ENCODE assay signal across 13 mouse cellular contexts in genomic region chr4:153019211-153019610, GRCm38 (mm10).
DNase-seq lines count a peak whose midpoint lies in the region; ATAC-seq and TF ChIP-seq lines count a peak whose summit lies in the region.
"Had no signal": no experiment of that assay in that cellular context is flagged by ENCODE, and none has a peak within 500 bp of the region (broad histone marks: within the 10 kb centered on the region; RNA-seq: fewer than 3 reads in every experiment).

No protein-coding gene starts in this region.

- no peaks in the 10 kb centered on the region for H3K9me3 ChIP-seq in intestine, embryonic 14.5 days (ENCODE audit: control insufficient read depth, low read length)
- H3K9me3 ChIP-seq in intestine, postnatal 0 days (ENCODE audit: control insufficient read depth), result no peaks in the 10 kb centered on the region
- H3K9me3 ChIP-seq in forebrain, embryonic 12.5 days, result no peaks in the 10 kb centered on the region
- H3K9me3 ChIP-seq: intestine, embryonic 15.5 days; limb, embryonic 13.5 days had no signal

- WGBS in intestine, embryonic 14.5 days, result 79% methylated on average over 10 of the region's 10 CpGs
- WGBS in intestine, postnatal 0 days, result 74% methylated on average over 10 of the region's 10 CpGs
- WGBS in forebrain, embryonic 12.5 days, result 67% methylated on average over 10 of the region's 10 CpGs

- no peak overlapping the region for H3K9ac ChIP-seq in intestine, embryonic 14.5 days (ENCODE audit: low read length)
- H3K9ac ChIP-seq in intestine, postnatal 0 days (ENCODE audit: low read depth, low read length), result no peak overlapping the region
- peak overlapping the region; percentile 29; the same call in 1 of the 2 replicates for H3K9ac ChIP-seq in forebrain, embryonic 12.5 days
- H3K9ac ChIP-seq: intestine, embryonic 15.5 days; limb, embryonic 13.5 days had no signal

- peak overlapping the region; percentile 48; the same call in 1 of the 2 replicates for H3K4me2 ChIP-seq in intestine, embryonic 14.5 days (ENCODE audit: low read length)
- H3K4me2 ChIP-seq in intestine, postnatal 0 days (replicated peaks; ENCODE audit: low read depth), result no peak overlapping the region
- H3K4me2 ChIP-seq in forebrain, embryonic 12.5 days, result 0 out of 2 replicates have a peak overlapping the region, but pooled peaks have one; percentile 41

- no peaks in the 10 kb centered on the region for H3K4me1 ChIP-seq in intestine, embryonic 14.5 days (replicated peaks; ENCODE audit: control insufficient read depth, insufficient read depth, low read length)
- no peaks in the 10 kb centered on the region for H3K4me1 ChIP-seq in intestine, postnatal 0 days (replicated peaks; ENCODE audit: control insufficient read depth, insufficient read depth, low read length)
- H3K4me1 ChIP-seq in forebrain, embryonic 12.5 days, result peaks cover 21% of the 10 kb centered on the region
- H3K4me1 ChIP-seq: intestine, embryonic 15.5 days had no signal

- H3K36me3 ChIP-seq in intestine, embryonic 14.5 days (ENCODE audit: control insufficient read depth, insufficient read depth, low read length), result no peaks in the 10 kb centered on the region
- no peaks in the 10 kb centered on the region for H3K36me3 ChIP-seq in intestine, postnatal 0 days (ENCODE audit: control insufficient read depth, insufficient read depth)
- H3K36me3 ChIP-seq in forebrain, embryonic 12.5 days (replicated peaks), result no peaks in the 10 kb centered on the region
- H3K36me3 ChIP-seq: G1E; intestine, embryonic 15.5 days; limb, embryonic 13.5 days had no signal

- no peak for ATAC-seq in intestine, embryonic 14.5 days (replicated peaks; ENCODE audit: low FRiP score, low TSS enrichment, low read depth)
- ATAC-seq in intestine, postnatal 0 days, result no peak
- no peak for ATAC-seq in forebrain, embryonic 12.5 days (ENCODE audit: low FRiP score)
- ATAC-seq: intestine, embryonic 15.5 days had no signal

- no peak for DNase-seq in intestine, embryonic 14.5 days (ENCODE audit: low spot score)
- DNase-seq in kidney, adult 11 months, result peak; percentile 95
- peak; percentile 78 to 95 for DNase-seq in kidney, postnatal 25 days
- DNase-seq in adrenal gland, adult 8-10 months, result no peak
- no peak for DNase-seq in testis, postnatal 14 days (ENCODE audit: low spot score)
- no peak for DNase-seq in cerebellum, postnatal 4 days (ENCODE audit: low spot score in 2 of 2)
- DNase-seq: cerebellum, adult 8-10 months; right cerebral cortex, postnatal 14 days had no signal

- no peaks in the 10 kb centered on the region for H3K27me3 ChIP-seq in intestine, embryonic 14.5 days (replicated peaks; ENCODE audit: control insufficient read depth, insufficient read depth, low read length)
- H3K27me3 ChIP-seq in intestine, postnatal 0 days (replicated peaks; ENCODE audit: control insufficient read depth, insufficient read depth, low read length), result no peaks in the 10 kb centered on the region
- H3K27me3 ChIP-seq in forebrain, embryonic 12.5 days, result no peaks in the 10 kb centered on the region
- H3K27me3 ChIP-seq: intestine, embryonic 15.5 days; limb, embryonic 13.5 days had no signal

- no peak for TF ChIP-seq CTCF in intestine, postnatal 0 days (IDR thresholded peaks at IDR 0.05; ENCODE audit: low read depth)

- H3K27ac ChIP-seq in intestine, embryonic 14.5 days (ENCODE audit: low read depth), result no peak overlapping the region
- no peak overlapping the region for H3K27ac ChIP-seq in intestine, postnatal 0 days (ENCODE audit: low read depth, low read length)
- peak overlapping the region; percentile 69 for H3K27ac ChIP-seq in forebrain, embryonic 12.5 days
- H3K27ac ChIP-seq: intestine, embryonic 15.5 days; limb, embryonic 13.5 days had no signal

- no peak overlapping the region for H3K4me3 ChIP-seq in intestine, embryonic 14.5 days (ENCODE audit: low read depth, low read length)
- H3K4me3 ChIP-seq in intestine, postnatal 0 days (ENCODE audit: low read depth, low read length), result no peak overlapping the region
- H3K4me3 ChIP-seq in forebrain, embryonic 12.5 days (replicated peaks), result no peak overlapping the region

Comparison
In these comparisons a context has a peak if more than half of its experiments do, and no peak if none do; other contexts are left out.
1. DNase-seq: peak in kidney, adult 11 months (single experiment) and kidney, postnatal 25 days (2 of 2); none in intestine, embryonic 14.5 days (single experiment), adrenal gland, adult 8-10 months (single experiment), testis, postnatal 14 days (single experiment) and cerebellum, postnatal 4 days (0 of 2).